Mouse (Mus musculus) embryonic facial prominence, embryonic 14.5 days (tissue): ENCODE measurements around the gene Fbxw4. TPM values are rescaled to one million over a fixed set of nuclear protein-coding genes. Genes with fewer than 3 reads are reported as not detected.

Experiments used
- ATAC-seq: fragments of 200-750 bp; cut with Nextera tagmentation; 2 replicates; pipeline ENCODE4 v1.8.0; 2017; ENCODE audit warnings: low read depth, moderate number of reproducible peaks, moderate TSS enrichment
- DNase-seq: peaks from one replicate; pipeline ENCODE4 v3.0.0-alpha.2; 2015; ENCODE audit warnings: low spot score
- H3K27ac ChIP-seq: fragments of 300-500 bp; sonication (generic); replicated peaks from 2 replicates; pipeline ENCODE4 v1.5.1; 2014; ENCODE audit warnings: low read depth, mild to moderate bottlenecking, low read length, moderate library complexity
- H3K27me3 ChIP-seq: fragments of 300-500 bp; sonication (generic); replicated peaks from 2 replicates; pipeline ENCODE4 v1.6.1; 2014; ENCODE audit warnings: low read length; ENCODE audit not compliant: control insufficient read depth, insufficient read depth
- H3K36me3 ChIP-seq: fragments of 300-500 bp; sonication (generic); 2 replicates; pipeline ENCODE4 v1.6.1; 2014; ENCODE audit warnings: low read length, mixed read lengths; ENCODE audit not compliant: control insufficient read depth, insufficient read depth
- H3K4me1 ChIP-seq: fragments of 300-500 bp; sonication (generic); 2 replicates; pipeline ENCODE4 v1.6.1; 2014; ENCODE audit warnings: antibody characterized with exemption, low read length; ENCODE audit not compliant: control insufficient read depth, insufficient read depth
- H3K4me2 ChIP-seq: fragments of 300-500 bp; sonication (generic); 2 replicates; pipeline ENCODE4 v1.6.1; 2014; ENCODE audit warnings: low read depth, mild to moderate bottlenecking, low read length, moderate library complexity, mixed read lengths
- H3K4me3 ChIP-seq: fragments of 300-500 bp; sonication (generic); 2 replicates; pipeline ENCODE4 v1.5.1; 2014; ENCODE audit warnings: low read depth, mild to moderate bottlenecking, low read length
- H3K9ac ChIP-seq: fragments of 300-500 bp; sonication (generic); 2 replicates; pipeline ENCODE4 v1.6.1; 2014; ENCODE audit warnings: low read depth, mild to moderate bottlenecking, low read length, moderate library complexity, mixed read lengths
- H3K9me3 ChIP-seq: fragments of 300-500 bp; sonication (generic); 2 replicates; pipeline ENCODE4 v1.6.1; 2016; ENCODE audit warnings: low read length; ENCODE audit not compliant: control insufficient read depth
- WGBS: fragments of 180-500 bp; shearing (Covaris S2); extraction: QIAGEN DNeasy Blood & Tissue Kit; methylation state at CpG from one replicate; pipeline ENCODE4 v1.1.7; 2014; 5-methylcytosine and 5-hydroxymethylcytosine counted together
- polyA plus RNA-seq: library from polyadenylated mRNA; unstranded; fragments of >200 nt; fragmentation: Nextera tagmentation; extraction: Ambion mirVana; gene quantifications from 2 replicates; pipeline ENCODE4 v1.2.1, GENCODE M21; 2014

Fbxw4 gene
- polyA plus RNA-seq, 1 experiment from 2014 or later: 6.9 TPM

- H3K4me3 ChIP-seq: no peak overlapping the region
- H3K9ac ChIP-seq: no peak overlapping the region
- DNase-seq: no peak
- H3K4me2 ChIP-seq: no peak overlapping the region
- no peaks in the 10 kb centered on the region for H3K36me3 ChIP-seq
- WGBS: 68% methylated on average over 10 of the region's 10 CpGs
- H3K9me3 ChIP-seq: no peaks in the 10 kb centered on the region
- no peak for ATAC-seq
- no peaks in the 10 kb centered on the region for H3K27me3 ChIP-seq
- H3K4me1 ChIP-seq: no peaks in the 10 kb centered on the region
- H3K27ac ChIP-seq: no peak overlapping the region
Observed at GRCm38 (mm10) chr19:45683676-45684075, 23.6 kb upstream of the Fbxw4 start.

GRCm38 (mm10) chr19:45680495-45681130 is 20.5 kb upstream of the Fbxw4 start:
- peaks cover 21% of the 10 kb centered on the region for H3K27me3 ChIP-seq
- 58% methylated on average over 3 of the region's 3 CpGs for WGBS
- no peak overlapping the region for H3K9ac ChIP-seq
- H3K27ac ChIP-seq: no peak overlapping the region
- H3K36me3 ChIP-seq: no peaks in the 10 kb centered on the region
- H3K4me3 ChIP-seq: no peak overlapping the region
- ATAC-seq (no peak), DNase-seq (no peak)
- H3K4me2 ChIP-seq: no peak overlapping the region
- H3K4me1 ChIP-seq: peaks cover 7% of the 10 kb centered on the region
- H3K9me3 ChIP-seq: no peaks in the 10 kb centered on the region

GRCm38 (mm10) chr19:45676723-45677269 is 16.7 kb upstream of the Fbxw4 start:
- H3K9ac ChIP-seq: no peak overlapping the region
- DNase-seq (no peak), ATAC-seq (no peak)
- H3K4me1 ChIP-seq: peaks cover 11% of the 10 kb centered on the region
- peak overlapping the region; percentile 36 for H3K4me3 ChIP-seq
- peaks cover 36% of the 10 kb centered on the region for H3K27me3 ChIP-seq
- H3K36me3 ChIP-seq: no peaks in the 10 kb centered on the region
- H3K4me2 ChIP-seq: peak overlapping the region; percentile 66
- 2% methylated on average over 16 of the region's 16 CpGs for WGBS
- H3K9me3 ChIP-seq: no peaks in the 10 kb centered on the region
- H3K27ac ChIP-seq: no peak overlapping the region

DNA sequence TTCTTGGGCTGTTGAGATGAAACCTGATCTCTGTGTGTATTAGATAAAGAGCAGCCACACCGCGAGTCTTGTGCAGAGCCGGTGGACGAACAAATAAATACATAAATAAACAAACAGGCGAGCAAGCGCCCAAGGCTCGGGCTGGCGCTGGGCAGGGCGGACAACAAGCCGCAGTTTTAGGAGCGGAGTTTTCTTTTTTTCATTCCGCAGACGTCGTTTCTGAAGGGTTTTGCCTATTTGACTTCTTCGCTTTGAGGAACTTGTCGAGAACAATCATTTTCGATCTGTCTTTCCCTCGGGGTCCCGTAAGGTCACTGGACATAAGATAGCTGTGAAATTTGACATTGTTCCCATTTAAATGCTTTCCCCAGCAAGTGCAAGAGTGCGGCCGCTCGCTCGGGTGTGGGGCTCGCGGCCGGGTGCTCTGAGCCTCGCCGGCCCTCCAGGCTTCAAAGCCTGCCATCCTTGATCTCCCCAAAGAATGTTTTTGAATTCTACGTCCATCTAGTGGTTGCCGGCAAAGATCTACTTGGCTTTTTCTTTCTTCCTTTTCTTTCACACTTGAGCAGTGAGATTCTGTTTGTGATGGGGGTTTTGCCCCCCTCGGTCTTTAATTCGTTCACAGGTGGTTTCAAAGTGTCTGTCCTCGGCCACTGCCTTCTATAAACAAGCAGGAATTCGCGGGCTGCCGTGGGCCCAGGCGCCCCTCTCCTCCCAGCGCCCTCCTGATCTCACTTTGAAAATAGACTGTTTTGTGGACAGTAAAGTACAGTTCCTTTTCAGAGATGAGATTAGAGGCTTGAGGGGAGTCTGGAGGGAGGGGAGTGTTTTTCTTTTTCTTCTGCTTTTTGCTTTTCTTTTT is 15.8 kb upstream of the Fbxw4 start:
- Histone ChIP-seq H3K36me3 (no peaks in the 10 kb centered on the region), H3K4me3 (peak overlapping the region; percentile 36), H3K9me3 (no peaks in the 10 kb centered on the region), H3K27ac (no peak overlapping the region), H3K4me2 (peak overlapping the region; percentile 66), H3K4me1 (peaks cover 11% of the 10 kb centered on the region), H3K27me3 (peaks cover 36% of the 10 kb centered on the region), H3K9ac (peak overlapping the region; percentile 5)
- ATAC-seq (no peak), DNase-seq (no peak)
- under 1% methylated on average over 38 of the region's 38 CpGs for WGBS

GRCm38 (mm10) chr19:45675196-45675595 is 15.1 kb upstream of the Fbxw4 start:
- peaks cover 36% of the 10 kb centered on the region for H3K27me3 ChIP-seq
- H3K9ac ChIP-seq: no peak overlapping the region
- H3K27ac ChIP-seq: no peak overlapping the region
- H3K9me3 ChIP-seq: no peaks in the 10 kb centered on the region
- DNase-seq (no peak), ATAC-seq (no peak)
- H3K4me2 ChIP-seq: peak overlapping the region; percentile 66; the same call in 1 of the 2 replicates
- WGBS: 24% methylated on average over 5 of the region's 5 CpGs
- no peaks in the 10 kb centered on the region for H3K36me3 ChIP-seq
- H3K4me1 ChIP-seq: peaks cover 11% of the 10 kb centered on the region
- H3K4me3 ChIP-seq: no peak overlapping the region

- Histone ChIP-seq H3K4me2 (no peak overlapping the region), H3K4me3 (no peak overlapping the region), H3K27me3 (peaks cover 36% of the 10 kb centered on the region), H3K27ac (no peak overlapping the region), H3K4me1 (peaks cover 11% of the 10 kb centered on the region), H3K36me3 (no peaks in the 10 kb centered on the region), H3K9ac (no peak overlapping the region), H3K9me3 (no peaks in the 10 kb centered on the region)
- WGBS: 86% methylated on average over 9 of the region's 9 CpGs
- ATAC-seq (no peak), DNase-seq (no peak)
Observed at GRCm38 (mm10) chr19:45672971-45673370, 12.9 kb upstream of the Fbxw4 start.

DNA sequence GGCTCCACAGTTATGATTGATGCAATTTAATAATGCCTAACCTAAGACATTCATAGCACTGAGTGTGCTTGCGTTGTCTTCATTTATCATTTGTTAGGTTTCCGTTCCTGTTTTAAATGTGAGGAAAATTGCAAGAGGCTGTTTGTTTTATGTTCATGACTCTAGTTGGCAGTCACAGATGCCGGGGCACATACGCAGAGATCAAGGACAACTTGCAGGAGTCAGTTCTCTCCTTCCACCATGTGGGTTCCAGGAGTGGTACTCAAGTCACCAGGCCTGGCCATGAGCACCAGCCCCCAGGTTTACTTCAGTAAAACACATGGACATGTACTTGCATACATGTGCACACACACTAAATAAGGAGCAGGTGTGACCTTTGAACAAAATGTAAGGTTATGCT is 8.9 kb upstream of the Fbxw4 start:
- no peak for ATAC-seq
- Histone ChIP-seq H3K4me2 (no peak overlapping the region), H3K36me3 (no peaks in the 10 kb centered on the region), H3K9me3 (no peaks in the 10 kb centered on the region), H3K4me1 (no peaks in the 10 kb centered on the region), H3K27ac (no peak overlapping the region), H3K4me3 (no peak overlapping the region), H3K9ac (no peak overlapping the region), H3K27me3 (0 out of 2 replicates have a peak, but pooled peaks cover 1% of the 10 kb centered on the region)
- DNase-seq: no peak
- 87% methylated on average over 4 of the region's 4 CpGs for WGBS

DNA sequence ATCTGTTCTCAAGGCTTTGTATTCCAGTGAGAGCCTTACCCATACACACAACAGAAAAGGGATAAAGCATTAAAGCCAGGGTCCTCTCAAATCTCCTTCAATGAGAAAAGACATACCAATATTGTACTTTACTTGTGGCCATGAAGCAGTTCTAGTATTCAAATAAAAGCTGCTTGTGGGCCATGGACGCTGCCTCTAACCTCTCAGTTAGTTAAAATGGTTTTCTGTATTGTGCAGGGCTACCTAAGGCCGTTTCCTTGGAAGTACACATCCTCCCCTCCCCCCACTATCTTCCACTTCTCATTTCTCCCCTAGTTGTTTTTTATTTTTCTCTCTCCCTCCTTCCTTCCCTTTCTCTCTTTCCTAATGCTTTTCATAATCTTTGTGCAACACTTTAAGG is 3.7 kb upstream of the Fbxw4 start:
- Histone ChIP-seq H3K9ac (no peak overlapping the region), H3K27me3 (no peaks in the 10 kb centered on the region), H3K36me3 (no peaks in the 10 kb centered on the region), H3K4me2 (no peak overlapping the region), H3K9me3 (no peaks in the 10 kb centered on the region), H3K4me3 (no peak overlapping the region), H3K27ac (no peak overlapping the region), H3K4me1 (peaks cover 13% of the 10 kb centered on the region)
- ATAC-seq (no peak), DNase-seq (no peak)
- WGBS: 67% methylated on average over 2 of the region's 2 CpGs
